In genomic region chr11:30491515-30492260, GRCm38 (mm10) we compare ENCODE assay signal across 36 mouse cellular contexts. TPM values are rescaled to one million over a fixed set of nuclear protein-coding genes. Genes with fewer than 3 reads are reported as not detected.
DNase-seq lines count a peak whose midpoint lies in the region; ATAC-seq lines count a peak whose summit lies in the region.
"Had no signal": no experiment of that assay in that cellular context is flagged by ENCODE, and none has a peak within 500 bp of the region (broad histone marks: within the 10 kb centered on the region; RNA-seq: fewer than 3 reads in every experiment).

No protein-coding gene starts in this region.

- no peak overlapping the region for H3K4me2 ChIP-seq in midbrain, embryonic 11.5 days
- H3K4me2 ChIP-seq in midbrain, embryonic 14.5 days (ENCODE audit: low read length): no peak overlapping the region
- H3K4me2 ChIP-seq: embryonic facial prominence, embryonic 13.5 days; forebrain, embryonic 13.5 days; heart, embryonic 12.5 days; heart, embryonic 15.5 days; hindbrain, embryonic 13.5 days; intestine, embryonic 15.5 days had no signal

- H3K9ac ChIP-seq in midbrain, embryonic 11.5 days (ENCODE audit: low read length): no peak overlapping the region
- no peak overlapping the region for H3K9ac ChIP-seq in midbrain, embryonic 14.5 days (replicated peaks; ENCODE audit: low read length)
- H3K9ac ChIP-seq: embryonic facial prominence, embryonic 13.5 days; forebrain, embryonic 13.5 days; heart, embryonic 12.5 days; heart, embryonic 15.5 days; hindbrain, embryonic 13.5 days; intestine, embryonic 15.5 days had no signal

- H3K4me3 ChIP-seq in midbrain, embryonic 11.5 days (ENCODE audit: low read depth, low read length): no peak overlapping the region
- H3K4me3 ChIP-seq in midbrain, embryonic 14.5 days (replicated peaks; ENCODE audit: low read depth, low read length): no peak overlapping the region
- H3K4me3 ChIP-seq: embryonic facial prominence, embryonic 10.5 days; embryonic facial prominence, embryonic 13.5 days; erythroblast, embryonic 14.5 days; forebrain, embryonic 10.5 days; forebrain, embryonic 13.5 days; heart, embryonic 12.5 days; heart, embryonic 15.5 days; hindbrain, embryonic 10.5 days; hindbrain, embryonic 13.5 days; intestine, embryonic 15.5 days had no signal

- peak; percentile 69 for DNase-seq in midbrain, embryonic 11.5 days (ENCODE audit: low spot score, missing footprints)
- no peak for DNase-seq in midbrain, embryonic 14.5 days
- DNase-seq in MN1 (ENCODE audit: low spot score) (peak; percentile 8), ZHBTc4 (ENCODE audit: low read depth, low spot score) (peak; percentile 96), liver (no peak)
- no peak for DNase-seq in left cerebral cortex, adult 18-20 months (ENCODE audit: low spot score in 2 of 2)
- DNase-seq: adrenal gland, adult 2 months; adrenal gland, postnatal 14 days; B cell, adult 2 months; cerebellum, adult 11-12 months; cerebellum, adult 8-10 months; cerebellum, postnatal 10 days; cerebellum, postnatal 36 days; embryo, embryonic 11 days; gastrocnemius, postnatal 10 days; gastrocnemius, postnatal 36 days; heart, postnatal 10 days; heart, postnatal 36 days; kidney, adult 11 months had no signal

- H3K27me3 ChIP-seq in midbrain, embryonic 11.5 days (ENCODE audit: control insufficient read depth, insufficient read depth, low read length): no peaks in the 10 kb centered on the region
- no peaks in the 10 kb centered on the region for H3K27me3 ChIP-seq in midbrain, embryonic 14.5 days (ENCODE audit: control insufficient read depth, insufficient read depth, low read length)
- H3K27me3 ChIP-seq: CH12.LX; embryonic facial prominence, embryonic 13.5 days; forebrain, embryonic 13.5 days; heart, embryonic 12.5 days; heart, embryonic 15.5 days; hindbrain, embryonic 13.5 days; intestine, embryonic 15.5 days had no signal

- no peak overlapping the region for H3K27ac ChIP-seq in midbrain, embryonic 11.5 days (ENCODE audit: low read depth, low read length)
- no peak overlapping the region for H3K27ac ChIP-seq in midbrain, embryonic 14.5 days (replicated peaks; ENCODE audit: low read depth, low read length)
- H3K27ac ChIP-seq: embryonic facial prominence, embryonic 10.5 days; embryonic facial prominence, embryonic 13.5 days; forebrain, embryonic 10.5 days; forebrain, embryonic 13.5 days; heart, embryonic 15.5 days; hindbrain, embryonic 10.5 days; hindbrain, embryonic 13.5 days; intestine, embryonic 15.5 days had no signal

- no peaks in the 10 kb centered on the region for H3K9me3 ChIP-seq in midbrain, embryonic 11.5 days (ENCODE audit: control insufficient read depth, low read length)
- H3K9me3 ChIP-seq in midbrain, embryonic 14.5 days (ENCODE audit: control insufficient read depth, low read length): no peaks in the 10 kb centered on the region
- H3K9me3 ChIP-seq: embryonic facial prominence, embryonic 10.5 days; forebrain, embryonic 10.5 days; forebrain, embryonic 13.5 days; hindbrain, embryonic 10.5 days; hindbrain, embryonic 13.5 days; intestine, embryonic 15.5 days had no signal

- H3K36me3 ChIP-seq in midbrain, embryonic 11.5 days (ENCODE audit: control insufficient read depth, insufficient read depth, low read length): no peaks in the 10 kb centered on the region
- H3K36me3 ChIP-seq in midbrain, embryonic 14.5 days (ENCODE audit: control insufficient read depth, insufficient read depth, low read length): no peaks in the 10 kb centered on the region
- H3K36me3 ChIP-seq: embryonic facial prominence, embryonic 10.5 days; embryonic facial prominence, embryonic 13.5 days; forebrain, embryonic 10.5 days; G1E; heart, embryonic 12.5 days; heart, embryonic 15.5 days; hindbrain, embryonic 10.5 days; hindbrain, embryonic 13.5 days; intestine, embryonic 15.5 days had no signal

- no peaks in the 10 kb centered on the region for H3K4me1 ChIP-seq in midbrain, embryonic 11.5 days (ENCODE audit: control insufficient read depth, insufficient read depth, low read length)
- no peaks in the 10 kb centered on the region for H3K4me1 ChIP-seq in midbrain, embryonic 14.5 days (ENCODE audit: control insufficient read depth, insufficient read depth, low read length)
- H3K4me1 ChIP-seq: embryonic facial prominence, embryonic 10.5 days; embryonic facial prominence, embryonic 13.5 days; forebrain, embryonic 10.5 days; forebrain, embryonic 13.5 days; heart, embryonic 12.5 days; heart, embryonic 15.5 days; hindbrain, embryonic 10.5 days; hindbrain, embryonic 13.5 days; intestine, embryonic 15.5 days had no signal

- no peak for ATAC-seq in midbrain, embryonic 11.5 days (ENCODE audit: low FRiP score)
- ATAC-seq in midbrain, embryonic 14.5 days (ENCODE audit: low FRiP score, low TSS enrichment): no peak
- ATAC-seq: forebrain, embryonic 13.5 days; forebrain, embryonic 16.5 days; hindbrain, embryonic 16.5 days; intestine, embryonic 15.5 days had no signal

RNA-seq across cellular contexts. Expression of gene 4930505A04Rik, which starts 20.1 kb away (rescaled TPM):
- polyA plus RNA-seq in midbrain, embryonic 11.5 days (2014; fragmentation: Nextera tagmentation; extraction: Ambion mirVana): not detected in 2 replicates
- 0.24 and 0.32 TPM in 2 replicates for polyA plus RNA-seq in midbrain, embryonic 14.5 days (2014; fragmentation: Nextera tagmentation; extraction: Ambion mirVana)
- total RNA-seq in left cerebral cortex, adult 18-20 months (2021): under 1 TPM; 0.66 to 0.70 TPM
- total RNA-seq: CH12.LX; G1E; gastrocnemius, adult 18-20 months; granulocyte monocyte progenitor cell, adult 5-6 weeks; heart, adult 8-10 months; heart, postnatal 10 days; heart, postnatal 36 days had no signal
- polyA plus RNA-seq: adrenal gland, adult 2 months; embryonic facial prominence, embryonic 10.5 days; embryonic facial prominence, embryonic 13.5 days; erythroblast, embryonic 14.5 days; forebrain, embryonic 10.5 days; forebrain, embryonic 13.5 days; G1E; heart, embryonic 12.5 days; hindbrain, embryonic 10.5 days; intestine, embryonic 15.5 days had no signal

Comparison
In these comparisons a context has a peak if more than half of its experiments do, and no peak if none do; other contexts are left out.
1. DNase-seq: peak in midbrain, embryonic 11.5 days (single experiment), MN1 (single experiment) and ZHBTc4 (single experiment); none in midbrain, embryonic 14.5 days (single experiment), left cerebral cortex, adult 18-20 months (0 of 2) and liver (single experiment).